Mouse (Mus musculus) embryonic facial prominence, embryonic 15.5 days (tissue): ENCODE results near the gene Supt7l. TPM values are rescaled to one million over a fixed set of nuclear protein-coding genes. Genes with fewer than 3 reads are reported as not detected.

Experiments used
- ATAC-seq: fragments of 200-750 bp; cut with Nextera tagmentation; 2 replicates; pipeline ENCODE4 v1.8.0; 2017; ENCODE audit warnings: low read depth, moderate TSS enrichment; ENCODE audit not compliant: insufficient number of reproducible peaks, low FRiP score, low TSS enrichment
- H3K27ac ChIP-seq: fragments of 300-500 bp; sonication (generic); replicated peaks from 2 replicates; pipeline ENCODE4 v1.5.1; 2015; ENCODE audit warnings: mild to moderate bottlenecking, inconsistent platforms
- H3K27me3 ChIP-seq: fragments of 300-500 bp; sonication (generic); 2 replicates; pipeline ENCODE4 v1.6.1; 2015; ENCODE audit warnings: inconsistent platforms
- H3K36me3 ChIP-seq: fragments of 300-500 bp; sonication (generic); 2 replicates; pipeline ENCODE4 v1.6.1; 2015; ENCODE audit warnings: mild to moderate bottlenecking, inconsistent platforms
- H3K4me1 ChIP-seq: fragments of 300-500 bp; sonication (generic); 2 replicates; pipeline ENCODE4 v1.6.1; 2015; ENCODE audit warnings: inconsistent platforms
- H3K4me2 ChIP-seq: fragments of 300-500 bp; sonication (generic); replicated peaks from 2 replicates; pipeline ENCODE4 v1.6.1; 2015; ENCODE audit warnings: mild to moderate bottlenecking, inconsistent platforms
- H3K4me3 ChIP-seq: fragments of 300-500 bp; sonication (generic); replicated peaks from 2 replicates; pipeline ENCODE4 v1.5.1; 2015; ENCODE audit warnings: mild to moderate bottlenecking, inconsistent platforms
- H3K9ac ChIP-seq: fragments of 300-500 bp; sonication (generic); 2 replicates; pipeline ENCODE4 v1.6.1; 2015; ENCODE audit warnings: inconsistent platforms
- H3K9me3 ChIP-seq: fragments of 300-500 bp; sonication (generic); replicated peaks from 2 replicates; pipeline ENCODE4 v1.6.1; 2016; ENCODE audit warnings: inconsistent platforms
- WGBS: fragments of 180-500 bp; shearing (Covaris S2); methylation state at CpG from one replicate; pipeline ENCODE4 v1.1.7; 2015; 5-methylcytosine and 5-hydroxymethylcytosine counted together
- polyA plus RNA-seq: library from polyadenylated mRNA; unstranded; fragments of >200 nt; fragmentation: Nextera tagmentation; extraction: Ambion mirVana; gene quantifications from 2 replicates; pipeline ENCODE4 v1.2.1, GENCODE M21; 2015

Supt7l gene
- polyA plus RNA-seq, 1 experiment from 2014 or later, result 25.2 TPM

DNA sequence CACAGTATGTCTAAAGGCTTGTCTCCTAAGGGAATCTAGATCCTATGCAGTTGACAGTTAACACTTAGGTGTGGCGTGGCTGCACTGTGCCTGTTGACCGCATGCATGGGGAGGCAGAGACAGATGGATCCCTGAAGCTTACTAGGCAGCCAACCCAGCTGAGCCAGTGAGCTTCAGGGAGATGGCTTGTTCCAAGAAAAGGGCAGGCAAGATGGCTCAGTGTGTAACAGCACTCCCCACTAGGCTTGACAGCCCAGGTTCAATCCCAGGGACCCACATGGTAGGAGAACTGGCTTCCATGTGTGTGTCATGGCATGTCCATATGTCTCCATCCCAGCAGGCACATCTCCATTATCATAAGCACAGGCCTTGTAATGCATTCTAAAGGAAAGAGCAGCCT is 32.7 kb upstream of the Supt7l start:
- Histone ChIP-seq H3K4me2 (no peak overlapping the region), H3K4me3 (no peak overlapping the region), H3K27me3 (no peaks in the 10 kb centered on the region), H3K9me3 (no peaks in the 10 kb centered on the region), H3K4me1 (peaks cover 13% of the 10 kb centered on the region), H3K27ac (no peak overlapping the region), H3K9ac (no peak overlapping the region; the same call in 1 of the 2 replicates), H3K36me3 (peaks cover 42% of the 10 kb centered on the region)
- WGBS, result 98% methylated on average over 2 of the region's 2 CpGs
- ATAC-seq, result no peak

DNA sequence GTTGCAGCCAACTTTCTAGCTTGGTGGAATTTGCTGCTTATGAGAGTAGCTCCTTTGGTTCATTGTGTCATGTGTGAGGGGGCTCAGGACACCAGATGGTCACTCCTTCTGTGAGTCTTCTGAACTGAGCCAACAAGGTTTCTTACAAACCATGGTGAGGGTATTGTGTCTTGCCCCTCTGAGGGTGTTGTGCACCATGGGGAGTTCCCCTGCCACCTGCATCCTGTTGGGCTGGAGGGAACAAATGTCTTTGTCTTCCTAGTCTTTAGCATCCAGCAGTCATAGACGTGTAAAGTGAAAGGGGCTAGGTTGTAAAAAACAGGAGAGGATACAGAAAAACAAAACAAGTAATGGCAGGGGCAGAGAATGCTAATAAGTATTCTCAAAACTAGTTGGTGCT is 31.8 kb upstream of the Supt7l start:
- 29% methylated on average over 1 of the region's 1 CpGs for WGBS
- peaks cover 12% of the 10 kb centered on the region for H3K4me1 ChIP-seq
- H3K27ac ChIP-seq, result no peak overlapping the region
- H3K36me3 ChIP-seq, result peaks cover 50% of the 10 kb centered on the region
- no peak overlapping the region for H3K4me3 ChIP-seq
- no peak for ATAC-seq
- no peak overlapping the region for H3K9ac ChIP-seq
- H3K9me3 ChIP-seq, result no peaks in the 10 kb centered on the region
- H3K27me3 ChIP-seq, result no peaks in the 10 kb centered on the region
- H3K4me2 ChIP-seq, result no peak overlapping the region

GRCm38 (mm10) chr5:31535228-31535627 is 7.6 kb upstream of the Supt7l start:
- no peak overlapping the region for H3K4me3 ChIP-seq
- H3K27me3 ChIP-seq, result no peaks in the 10 kb centered on the region
- H3K4me2 ChIP-seq, result no peak overlapping the region
- WGBS, result 94% methylated on average over 2 of the region's 2 CpGs
- no peaks in the 10 kb centered on the region for H3K4me1 ChIP-seq
- ATAC-seq, result no peak
- H3K9ac ChIP-seq, result no peak overlapping the region
- peaks cover 85% of the 10 kb centered on the region for H3K36me3 ChIP-seq
- H3K9me3 ChIP-seq, result no peaks in the 10 kb centered on the region
- no peak overlapping the region for H3K27ac ChIP-seq

DNA sequence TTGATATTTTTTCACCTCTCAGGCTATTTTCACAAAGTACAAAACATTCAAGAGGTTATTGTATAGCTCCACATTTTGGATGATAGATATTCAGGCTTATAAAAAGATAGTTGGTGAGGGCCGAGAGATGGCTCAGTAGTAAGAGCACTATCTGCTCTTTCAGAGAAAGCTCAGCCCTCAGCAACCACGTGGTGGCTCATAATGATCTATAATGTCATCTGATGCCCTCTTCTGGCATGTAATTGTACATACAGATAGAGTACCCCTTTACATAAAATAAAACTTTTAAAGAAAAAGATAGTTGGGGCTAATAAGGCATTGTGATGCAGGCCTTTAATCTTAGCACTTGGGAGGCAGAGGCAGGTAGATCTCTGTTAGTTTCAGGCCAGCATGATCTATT is 953 bp upstream of the Supt7l start:
- no peaks in the 10 kb centered on the region for H3K27me3 ChIP-seq
- no peak for ATAC-seq
- 51% methylated on average over 2 of the region's 2 CpGs for WGBS
- 0 out of 2 replicates have a peak overlapping the region, but pooled peaks have one; percentile 95 for H3K4me2 ChIP-seq
- H3K27ac ChIP-seq, result no peak overlapping the region
- H3K9ac ChIP-seq, result no peak overlapping the region
- H3K4me1 ChIP-seq, result peaks cover 20% of the 10 kb centered on the region
- no peaks in the 10 kb centered on the region for H3K9me3 ChIP-seq
- no peak overlapping the region for H3K4me3 ChIP-seq
- peaks cover 41% of the 10 kb centered on the region for H3K36me3 ChIP-seq

- Histone ChIP-seq H3K27ac (peak overlapping the region; percentile 87), H3K36me3 (peaks cover 35% of the 10 kb centered on the region), H3K4me3 (peak overlapping the region; percentile 82), H3K9me3 (no peaks in the 10 kb centered on the region), H3K27me3 (no peaks in the 10 kb centered on the region), H3K9ac (peak overlapping the region; percentile 85), H3K4me1 (peaks cover 20% of the 10 kb centered on the region), H3K4me2 (peak overlapping the region; percentile 95)
- 2% methylated on average over 40 of the region's 40 CpGs for WGBS
- ATAC-seq, result peak; percentile 7; the same call in 1 of the 2 replicates
Measured at GRCm38 (mm10) chr5:31527117-31527680, 408 bp downstream of the Supt7l start.

DNA sequence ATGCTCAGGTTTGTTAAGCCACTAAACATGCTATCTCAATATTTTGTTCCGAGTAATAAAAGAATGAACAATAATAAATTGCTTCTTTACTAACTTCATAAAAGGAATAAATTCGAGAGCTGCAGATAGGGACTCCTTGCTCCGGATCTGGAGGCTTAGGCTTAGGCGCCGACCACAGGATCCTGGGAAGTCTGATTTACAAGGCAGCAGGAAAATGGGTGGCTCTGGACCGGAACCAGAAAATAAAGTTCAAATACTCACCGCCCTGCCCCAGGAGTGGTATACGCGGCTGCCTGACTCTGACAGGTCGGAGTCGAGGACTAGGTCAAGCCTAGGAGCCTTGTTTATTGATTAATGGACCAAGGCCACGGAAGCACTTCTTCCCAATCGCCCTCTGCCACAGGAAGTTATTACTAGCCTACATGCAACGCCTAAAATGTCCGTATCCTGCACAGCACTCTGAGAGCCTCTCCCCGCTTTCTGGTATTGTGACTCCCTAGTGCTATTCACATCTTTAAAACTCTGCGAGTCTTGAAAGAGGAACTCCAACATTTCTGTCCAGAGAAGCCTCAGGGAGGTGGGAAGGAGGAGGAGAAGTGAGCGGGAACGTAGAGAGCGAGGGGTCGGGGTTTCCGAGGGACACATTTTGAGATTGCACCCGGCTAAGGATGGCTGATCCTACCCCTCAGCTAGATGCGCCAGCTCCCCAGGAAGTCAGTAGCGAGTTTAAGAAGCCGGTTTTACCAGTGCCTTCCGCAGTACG is 1.1 kb downstream of the Supt7l start, which contains the start of gene Slc4a1ap:
TSS of gene Slc4a1ap (plus strand) at position 642 of the 763 bp plus-strand sequence.
- Histone ChIP-seq H3K4me2 (peak within 1 kb of the TSS; percentile 95), H3K27me3 (no peaks in the 10 kb centered on the region), H3K4me3 (peak within 1 kb of the TSS; percentile 82), H3K27ac (peak within 1 kb of the TSS; percentile 87), H3K4me1 (peaks cover 20% of the 10 kb centered on the region), H3K36me3 (peaks cover 33% of the 10 kb centered on the region), H3K9ac (peak within 1 kb of the TSS; percentile 85), H3K9me3 (no peaks in the 10 kb centered on the region)
- ATAC-seq, result peak; percentile 77
- under 1% methylated on average over 28 of the region's 28 CpGs for WGBS

GRCm38 (mm10) chr5:31520556-31520955 is 7.1 kb downstream of the Supt7l start:
- Histone ChIP-seq H3K27ac (no peak overlapping the region), H3K9ac (no peak overlapping the region), H3K4me2 (no peak overlapping the region), H3K9me3 (no peaks in the 10 kb centered on the region), H3K4me1 (peaks cover 2% of the 10 kb centered on the region; the same call in 1 of the 2 replicates), H3K4me3 (no peak overlapping the region), H3K27me3 (no peaks in the 10 kb centered on the region), H3K36me3 (peaks cover 67% of the 10 kb centered on the region)
- ATAC-seq, result no peak
- whole genome bisulfite sequencing, result 97% methylated on average over 6 of the region's 6 CpGs

GRCm38 (mm10) chr5:31512481-31512880 is 15.1 kb downstream of the Supt7l start:
- Histone ChIP-seq H3K4me3 (no peak overlapping the region), H3K36me3 (peaks cover 87% of the 10 kb centered on the region), H3K9ac (no peak overlapping the region), H3K27me3 (no peaks in the 10 kb centered on the region), H3K4me1 (no peaks in the 10 kb centered on the region), H3K27ac (no peak overlapping the region), H3K4me2 (no peak overlapping the region), H3K9me3 (no peaks in the 10 kb centered on the region)
- no peak for ATAC-seq
- WGBS, result 90% methylated on average over 1 of the region's 1 CpGs

DNA sequence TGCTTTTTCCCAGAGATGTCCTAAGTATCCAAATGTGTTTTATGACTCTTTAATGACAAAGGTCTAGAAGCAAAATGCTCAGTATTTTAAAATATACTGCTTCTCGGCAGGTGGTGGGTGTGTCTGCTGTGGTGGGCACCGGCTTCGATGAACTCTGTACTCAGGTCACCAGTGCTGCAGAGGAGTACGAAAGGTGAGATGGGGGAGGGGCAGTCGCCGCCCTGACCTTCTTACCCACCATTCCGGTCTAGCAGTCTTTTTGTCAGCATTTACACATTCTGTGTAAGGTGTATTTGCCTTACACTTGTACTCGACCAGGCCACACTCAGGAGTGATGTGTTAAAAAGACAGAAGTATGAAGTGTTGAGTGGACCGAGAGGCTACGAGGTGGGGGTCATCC is 22.8 kb downstream of the Supt7l start:
- Histone ChIP-seq H3K4me3 (no peak overlapping the region), H3K9me3 (no peaks in the 10 kb centered on the region), H3K4me2 (no peak overlapping the region), H3K27ac (no peak overlapping the region), H3K36me3 (peaks cover 87% of the 10 kb centered on the region), H3K9ac (no peak overlapping the region), H3K27me3 (no peaks in the 10 kb centered on the region), H3K4me1 (no peaks in the 10 kb centered on the region)
- ATAC-seq, result no peak
- WGBS, result 93% methylated on average over 10 of the region's 10 CpGs

DNA sequence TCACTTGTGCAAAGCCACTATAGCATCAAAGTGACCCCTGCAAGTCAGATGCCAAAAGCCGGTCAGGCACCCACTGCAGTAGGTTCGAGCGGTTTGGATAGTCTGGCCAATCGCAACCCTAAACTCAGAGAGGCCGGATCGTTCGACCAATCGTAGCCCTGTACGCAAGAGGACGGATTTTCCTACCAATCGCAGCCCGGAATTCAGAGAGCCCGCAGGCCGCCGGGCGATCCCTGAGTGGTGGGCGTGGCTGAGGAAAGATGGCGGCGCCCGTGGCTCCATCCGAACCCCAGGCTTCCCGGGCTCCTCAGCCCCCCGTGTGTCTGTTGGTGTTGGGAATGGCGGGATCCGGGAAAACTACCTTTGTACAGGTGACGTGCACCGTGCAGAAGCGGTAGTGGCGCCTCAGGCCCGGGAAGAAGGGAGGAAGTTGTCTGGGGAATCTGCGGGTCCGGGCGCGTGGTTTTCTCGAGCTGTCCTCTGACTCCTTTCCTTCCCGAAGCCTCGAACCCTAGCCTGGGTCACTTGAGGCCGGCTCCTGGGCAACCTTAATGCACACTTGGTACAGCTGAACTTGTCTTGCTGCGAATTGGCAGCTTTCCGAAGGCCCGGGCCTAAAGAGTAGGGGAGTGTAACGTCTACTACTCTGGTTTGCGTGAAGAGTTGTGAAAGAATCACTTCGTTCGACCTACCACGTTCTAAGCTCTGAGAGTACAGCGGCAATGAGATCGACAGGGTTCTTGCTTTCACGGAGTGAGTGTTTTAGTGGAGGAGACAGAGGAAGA is 32.9 kb downstream of the Supt7l start, which contains the start of gene Gpn1:
TSS of gene Gpn1 (plus strand) at position 229 of the 785 bp plus-strand sequence.
- ATAC-seq, result peak; percentile 99
- Histone ChIP-seq H3K27ac (no peak within 1 kb of the TSS), H3K27me3 (no peaks in the 10 kb centered on the region), H3K9me3 (no peaks in the 10 kb centered on the region), H3K4me3 (peak within 1 kb of the TSS; percentile 83), H3K9ac (peak within 1 kb of the TSS; percentile 57), H3K36me3 (peaks cover 32% of the 10 kb centered on the region), H3K4me1 (peaks cover 10% of the 10 kb centered on the region), H3K4me2 (peak within 1 kb of the TSS; percentile 63)
- WGBS, result under 1% methylated on average over 49 of the region's 49 CpGs

DNA sequence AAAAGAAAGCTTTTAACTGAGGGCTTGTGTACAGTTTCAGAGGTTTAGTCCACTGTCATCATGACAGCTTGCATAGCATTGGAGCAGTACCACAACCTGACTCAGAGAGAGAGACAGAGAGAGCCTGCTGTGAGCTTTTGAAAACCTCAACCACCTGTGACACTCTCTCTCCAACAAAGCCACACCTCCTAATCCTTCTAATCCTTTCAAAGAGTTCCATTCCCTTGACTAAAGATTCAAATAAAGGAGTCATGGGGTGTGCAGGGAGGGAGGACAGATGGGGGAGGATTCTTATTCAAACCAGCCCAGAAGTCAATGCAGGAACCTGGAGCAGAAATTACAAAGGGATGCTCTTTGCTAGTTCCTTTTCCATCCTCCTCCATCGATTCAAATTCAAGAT is 35.6 kb downstream of the Supt7l start:
- no peak for ATAC-seq
- Histone ChIP-seq H3K36me3 (peaks cover 8% of the 10 kb centered on the region; the same call in 1 of the 2 replicates), H3K9me3 (no peaks in the 10 kb centered on the region), H3K27me3 (no peaks in the 10 kb centered on the region), H3K4me3 (no peak overlapping the region), H3K4me2 (no peak overlapping the region), H3K4me1 (peaks cover 10% of the 10 kb centered on the region), H3K27ac (no peak overlapping the region), H3K9ac (no peak overlapping the region)
- 63% methylated on average over 1 of the region's 1 CpGs for WGBS
